Mouse (Mus musculus) E14TG2a.4 (cell line): ENCODE data around the gene Ephb2.
A peak's percentile ranks its signal among the peaks of the same experiment; 100 is the strongest.

Source experiments
- H3K27me3 ChIP-seq: 2 replicates; pipeline ENCODE4 v1.6.1; 2014; ENCODE audit warnings: low read length, control low read depth; ENCODE audit not compliant: insufficient read depth
- H3K36me3 ChIP-seq: 2 replicates; pipeline ENCODE4 v1.6.1; 2014; ENCODE audit warnings: low read length, control low read depth; ENCODE audit not compliant: insufficient read depth
- H3K4me1 ChIP-seq: replicated peaks from 2 replicates; pipeline ENCODE4 v1.6.1; 2014; ENCODE audit warnings: low read depth, low read length, control low read depth
- H3K4me3 ChIP-seq: replicated peaks from 2 replicates; pipeline ENCODE4 v1.5.1; 2014; ENCODE audit warnings: mild to moderate bottlenecking, low read length
- H3K9me3 ChIP-seq: 2 replicates; pipeline ENCODE4 v1.6.1; 2014; ENCODE audit warnings: low read length, control low read depth
- CTCF ChIP-seq: conservative IDR thresholded peaks from 2 replicates; pipeline ENCODE4 v1.5.1; 2014; ENCODE audit warnings: low read length
- NANOG ChIP-seq: IDR thresholded peaks from 2 replicates; pipeline ENCODE4 v1.6.1; 2014; ENCODE audit warnings: borderline replicate concordance, low read length, mixed read lengths
- POU5F1 ChIP-seq: IDR thresholded peaks from 2 replicates; pipeline ENCODE4 v1.6.1; 2014; ENCODE audit warnings: low read length, borderline replicate concordance

The Ephb2 gene

DNA sequence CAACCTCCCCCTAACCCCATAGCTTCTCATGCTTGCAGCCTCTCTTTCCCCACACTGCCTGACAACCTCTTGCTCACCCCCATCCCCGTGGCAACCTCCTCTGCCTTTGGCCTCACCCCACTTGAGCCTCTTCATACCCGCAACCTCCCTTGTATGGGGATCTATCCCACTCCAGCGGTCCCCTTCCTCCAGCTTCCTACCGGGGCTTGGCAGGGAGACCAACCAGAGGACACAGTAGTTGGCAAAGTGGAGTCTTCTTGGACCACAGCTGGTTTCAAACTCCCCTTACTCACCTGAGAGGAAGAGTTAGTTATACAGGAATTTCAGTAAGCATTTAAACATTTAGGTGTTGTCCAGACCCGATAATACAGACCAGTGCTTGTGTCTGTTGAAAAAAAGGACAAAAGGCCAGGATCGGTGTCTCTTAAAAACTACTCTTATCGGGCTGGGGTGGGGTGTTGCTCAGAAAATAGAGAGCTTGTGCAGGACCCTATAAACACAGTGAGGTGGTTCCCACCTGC lies 197.5 kb downstream of the Ephb2 start:
- Histone ChIP-seq H3K27me3 (peaks cover 43% of the 10 kb centered on the region), H3K4me3 (peak overlapping the region; percentile 41; the same call in 1 of the 2 replicates), H3K36me3 (no peaks in the 10 kb centered on the region), H3K4me1 (peaks cover 30% of the 10 kb centered on the region), H3K9me3 (peaks cover 5% of the 10 kb centered on the region; the same call in 1 of the 2 replicates)
- no peak for TF ChIP-seq POU5F1
- TF ChIP-seq CTCF: no peak
- TF ChIP-seq NANOG: no peak

- H3K36me3 ChIP-seq: no peaks in the 10 kb centered on the region
- TF ChIP-seq NANOG (no peak), CTCF (no peak), POU5F1 (no peak)
- H3K9me3 ChIP-seq: peaks cover 5% of the 10 kb centered on the region; the same call in 1 of the 2 replicates
- peaks cover 28% of the 10 kb centered on the region for H3K4me1 ChIP-seq
- H3K4me3 ChIP-seq: peak overlapping the region; percentile 79
- peaks cover 46% of the 10 kb centered on the region for H3K27me3 ChIP-seq
These were observed 198.1 kb downstream of the Ephb2 start for GRCm38 (mm10) chr4:136637563-136638229.

GRCm38 (mm10) chr4:136636983-136637562 lies 198.7 kb downstream of the Ephb2 start:
- Histone ChIP-seq H3K9me3 (peaks cover 5% of the 10 kb centered on the region; the same call in 1 of the 2 replicates), H3K4me3 (peak overlapping the region; percentile 79), H3K27me3 (peaks cover 48% of the 10 kb centered on the region), H3K36me3 (no peaks in the 10 kb centered on the region), H3K4me1 (peaks cover 28% of the 10 kb centered on the region)
- TF ChIP-seq POU5F1 (no peak), CTCF (no peak), NANOG (no peak)

- Histone ChIP-seq H3K4me3 (no peak overlapping the region), H3K4me1 (peaks cover 26% of the 10 kb centered on the region), H3K27me3 (peaks cover 48% of the 10 kb centered on the region), H3K9me3 (peaks cover 5% of the 10 kb centered on the region; the same call in 1 of the 2 replicates), H3K36me3 (no peaks in the 10 kb centered on the region)
- TF ChIP-seq POU5F1 (no peak), NANOG (no peak), CTCF (no peak)
These were observed 199.3 kb downstream of the Ephb2 start for GRCm38 (mm10) chr4:136636511-136636910.

DNA sequence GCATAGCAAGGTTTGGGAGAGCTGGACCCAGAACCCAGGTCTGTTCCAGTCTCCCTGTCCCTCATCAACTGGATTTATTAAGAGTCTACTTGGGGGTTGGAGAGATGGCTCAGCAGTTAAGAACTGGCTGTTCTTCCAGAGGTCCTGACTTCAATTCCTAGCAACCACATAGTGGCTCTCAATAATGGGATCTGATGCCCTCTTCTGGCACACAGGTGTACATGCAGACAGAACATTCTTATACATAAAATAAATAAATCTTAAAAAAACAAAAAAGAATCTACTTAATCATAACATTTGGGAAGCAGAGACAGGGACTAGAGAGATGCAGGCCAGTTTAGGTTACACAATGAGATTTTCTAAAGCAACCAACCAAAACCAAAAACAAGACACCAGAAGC lies 199.8 kb downstream of the Ephb2 start:
- peaks cover 51% of the 10 kb centered on the region for H3K27me3 ChIP-seq
- TF ChIP-seq NANOG: no peak
- peak; percentile 5; the same call in 1 of the 2 replicates for TF ChIP-seq CTCF
- no peak for TF ChIP-seq POU5F1
- peaks cover 5% of the 10 kb centered on the region; the same call in 1 of the 2 replicates for H3K9me3 ChIP-seq
- peaks cover 26% of the 10 kb centered on the region for H3K4me1 ChIP-seq
- no peak overlapping the region for H3K4me3 ChIP-seq
- no peaks in the 10 kb centered on the region for H3K36me3 ChIP-seq

DNA sequence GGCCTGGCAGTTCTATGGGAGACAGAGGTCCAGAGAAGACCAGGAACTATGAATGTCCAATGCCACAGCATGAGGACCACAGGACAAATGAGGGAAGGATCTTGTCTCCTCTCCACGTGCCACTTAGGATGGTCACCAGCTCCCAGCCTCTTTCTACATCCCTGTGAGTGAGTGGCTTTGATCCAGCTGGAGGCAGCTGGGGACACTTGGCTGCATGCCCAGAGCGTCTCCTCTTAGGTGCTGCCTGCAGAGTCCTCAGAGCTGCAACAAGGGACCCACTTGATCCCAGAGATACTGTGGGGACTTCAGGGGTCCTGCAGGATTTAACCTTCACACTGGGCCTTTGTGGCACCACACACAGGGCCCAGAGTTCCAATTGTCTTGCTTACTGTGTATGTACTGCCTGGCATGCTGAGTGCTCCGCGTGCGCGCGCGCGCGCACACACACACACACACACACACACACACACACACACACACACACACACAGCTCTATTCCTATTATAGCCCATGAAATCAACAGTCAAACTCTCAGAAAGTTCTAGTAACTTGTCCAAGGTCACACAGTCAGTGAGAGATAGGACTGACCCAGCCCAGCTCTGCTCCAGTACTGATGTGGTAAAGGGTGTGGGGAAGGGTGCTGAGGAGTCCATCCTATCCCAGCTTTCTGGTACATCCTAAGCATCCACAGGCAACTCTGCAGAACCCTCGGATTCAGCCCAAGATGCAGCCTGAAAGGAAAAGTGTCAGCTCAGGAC lies 204.4 kb downstream of the Ephb2 start:
- Histone ChIP-seq H3K4me1 (peaks cover 4% of the 10 kb centered on the region), H3K36me3 (no peaks in the 10 kb centered on the region), H3K4me3 (no peak overlapping the region), H3K27me3 (peaks cover 16% of the 10 kb centered on the region), H3K9me3 (peaks cover 5% of the 10 kb centered on the region; the same call in 1 of the 2 replicates)
- no peak for TF ChIP-seq POU5F1
- no peak for TF ChIP-seq NANOG
- no peak for TF ChIP-seq CTCF

DNA sequence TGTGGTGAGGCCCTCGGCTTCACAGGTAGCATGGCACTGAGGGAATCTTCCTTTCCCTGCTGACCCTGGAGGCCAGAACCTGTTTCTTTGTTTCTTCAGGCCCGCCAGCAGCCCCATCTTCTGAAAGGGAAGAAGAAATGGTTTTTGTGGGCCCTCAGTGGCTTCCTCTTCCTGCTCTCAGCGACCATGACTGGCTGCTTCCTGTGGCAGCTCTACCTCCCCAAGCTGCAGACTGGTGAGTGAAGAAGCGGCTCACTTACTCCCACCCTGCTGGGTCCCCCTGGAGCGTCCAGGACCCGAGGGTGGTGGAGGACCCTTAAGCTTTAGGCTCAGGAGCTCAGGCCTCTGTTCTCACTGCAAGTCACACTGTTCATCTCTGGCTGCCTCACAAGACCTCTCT lies 209.2 kb downstream of the Ephb2 start:
- no peaks in the 10 kb centered on the region for H3K36me3 ChIP-seq
- H3K4me1 ChIP-seq: peaks cover 8% of the 10 kb centered on the region
- H3K4me3 ChIP-seq: no peak overlapping the region
- H3K27me3 ChIP-seq: peaks cover 13% of the 10 kb centered on the region
- TF ChIP-seq NANOG: no peak
- no peak for TF ChIP-seq CTCF
- no peak for TF ChIP-seq POU5F1
- no peaks in the 10 kb centered on the region for H3K9me3 ChIP-seq

DNA sequence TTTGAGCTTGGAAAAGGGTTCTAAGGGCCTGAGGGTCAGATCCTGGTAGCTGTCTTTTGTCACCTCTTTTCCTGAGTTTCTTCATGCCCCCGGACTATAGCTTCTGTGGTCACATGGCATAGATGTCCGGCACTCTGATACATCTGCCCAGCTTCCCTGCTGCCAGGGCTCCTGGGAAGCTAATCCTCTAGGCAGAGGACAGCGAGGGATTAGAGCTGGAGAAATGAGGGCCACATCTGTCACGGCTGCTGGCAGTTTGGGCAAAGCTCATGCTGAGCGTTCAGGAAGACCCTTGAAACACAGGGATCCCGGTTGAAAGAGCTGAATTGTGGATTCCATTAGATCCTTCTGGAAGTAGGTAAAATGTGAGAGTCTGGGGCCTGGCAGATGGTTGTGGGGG lies 213.4 kb downstream of the Ephb2 start, which contains the start of gene Lactbl1:
Gene Lactbl1, plus strand, starts transcription at position 234 of the 400 bp plus-strand sequence.
- Histone ChIP-seq H3K27me3 (peaks cover 10% of the 10 kb centered on the region), H3K4me1 (peaks cover 40% of the 10 kb centered on the region), H3K36me3 (no peaks in the 10 kb centered on the region), H3K4me3 (no peak within 1 kb of the TSS), H3K9me3 (no peaks in the 10 kb centered on the region)
- TF ChIP-seq NANOG (no peak), POU5F1 (no peak), CTCF (no peak)
